Mouse (Mus musculus) hindbrain, embryonic 11.5 days (tissue): ENCODE results near the gene Spata5. TPM values are rescaled to one million over a fixed set of nuclear protein-coding genes. Genes with fewer than 3 reads are reported as not detected.

Experiments
- ATAC-seq: fragments of 200-750 bp; cut with Nextera tagmentation; 2 replicates; pipeline ENCODE4 v1.8.0; 2017; ENCODE audit warnings: mild to moderate bottlenecking, moderate TSS enrichment, moderate library complexity; ENCODE audit not compliant: low FRiP score
- DNase-seq: peaks from one replicate; pipeline ENCODE4 v3.0.0-alpha.2; 2015; ENCODE audit warnings: low spot score
- H3K27ac ChIP-seq: fragments of 300-500 bp; sonication (generic); 2 replicates; pipeline ENCODE4 v1.5.1; 2014; ENCODE audit warnings: mild to moderate bottlenecking, low read depth, low read length
- H3K27me3 ChIP-seq: fragments of 300-500 bp; sonication (generic); 2 replicates; pipeline ENCODE4 v1.6.1; 2014; ENCODE audit warnings: mild to moderate bottlenecking, low read length, moderate library complexity, mixed read lengths; ENCODE audit not compliant: control insufficient read depth, insufficient read depth
- H3K36me3 ChIP-seq: fragments of 300-500 bp; sonication (generic); 2 replicates; pipeline ENCODE4 v1.6.1; 2014; ENCODE audit warnings: mild to moderate bottlenecking, low read length, moderate library complexity, mixed read lengths; ENCODE audit not compliant: control insufficient read depth, insufficient read depth
- H3K4me1 ChIP-seq: fragments of 300-500 bp; sonication (generic); replicated peaks from 2 replicates; pipeline ENCODE4 v1.6.1; 2014; ENCODE audit warnings: low read length, mixed read lengths; ENCODE audit not compliant: control insufficient read depth, insufficient read depth
- H3K4me2 ChIP-seq: fragments of 300-500 bp; sonication (generic); replicated peaks from 2 replicates; pipeline ENCODE4 v1.6.1; 2014; ENCODE audit warnings: mild to moderate bottlenecking, low read depth, low read length
- H3K4me3 ChIP-seq: fragments of 300-500 bp; sonication (generic); 2 replicates; pipeline ENCODE4 v1.5.1; 2014; ENCODE audit warnings: low read depth, low read length
- H3K9ac ChIP-seq: fragments of 300-500 bp; sonication (generic); 2 replicates; pipeline ENCODE4 v1.6.1; 2014; ENCODE audit warnings: low read depth, low read length
- H3K9me3 ChIP-seq: fragments of 300-500 bp; sonication (generic); 2 replicates; pipeline ENCODE4 v1.6.1; 2016; ENCODE audit warnings: low read length; ENCODE audit not compliant: control insufficient read depth
- WGBS: fragments of 180-500 bp; shearing (Covaris S2); extraction: QIAGEN DNeasy Blood & Tissue Kit; methylation state at CpG from one replicate; pipeline ENCODE4 v1.1.7; 2014; 5-methylcytosine and 5-hydroxymethylcytosine counted together
- polyA plus RNA-seq: library from polyadenylated mRNA; unstranded; fragments of >200 nt; fragmentation: Nextera tagmentation; extraction: Ambion mirVana; gene quantifications from 2 replicates; pipeline ENCODE4 v1.2.1, GENCODE M21; 2014

The Spata5 gene
- polyA plus RNA-seq, 1 experiment from 2014 or later = 41.9 TPM

- no peaks in the 10 kb centered on the region for H3K9me3 ChIP-seq
- no peaks in the 10 kb centered on the region for H3K4me1 ChIP-seq
- DNase-seq (no peak), ATAC-seq (no peak)
- H3K9ac ChIP-seq = no peak overlapping the region
- H3K27ac ChIP-seq = no peak overlapping the region
- no peak overlapping the region for H3K4me3 ChIP-seq
- no peaks in the 10 kb centered on the region for H3K27me3 ChIP-seq
- H3K4me2 ChIP-seq = no peak overlapping the region
- no peaks in the 10 kb centered on the region for H3K36me3 ChIP-seq
- 96% methylated on average over 2 of the region's 2 CpGs for WGBS
These were observed 23.7 kb downstream of the Spata5 start for GRCm38 (mm10) chr3:37443409-37443808.

- H3K27ac ChIP-seq = no peak overlapping the region
- no peaks in the 10 kb centered on the region for H3K9me3 ChIP-seq
- H3K4me3 ChIP-seq = no peak overlapping the region
- WGBS = 85% methylated on average over 1 of the region's 1 CpGs
- no peak for DNase-seq
- no peak for ATAC-seq
- no peaks in the 10 kb centered on the region for H3K36me3 ChIP-seq
- H3K4me1 ChIP-seq = no peaks in the 10 kb centered on the region
- H3K4me2 ChIP-seq = no peak overlapping the region
- H3K9ac ChIP-seq = no peak overlapping the region
- H3K27me3 ChIP-seq = no peaks in the 10 kb centered on the region
These were observed 36.3 kb downstream of the Spata5 start for GRCm38 (mm10) chr3:37455992-37456391.

GRCm38 (mm10) chr3:37468170-37468569, 48.5 kb downstream of the Spata5 start:
- H3K27me3 ChIP-seq = no peaks in the 10 kb centered on the region
- 90% methylated on average over 2 of the region's 2 CpGs for WGBS
- no peaks in the 10 kb centered on the region for H3K9me3 ChIP-seq
- no peaks in the 10 kb centered on the region for H3K4me1 ChIP-seq
- no peak overlapping the region for H3K4me2 ChIP-seq
- DNase-seq (no peak), ATAC-seq (no peak)
- no peaks in the 10 kb centered on the region for H3K36me3 ChIP-seq
- no peak overlapping the region for H3K9ac ChIP-seq
- no peak overlapping the region for H3K4me3 ChIP-seq
- H3K27ac ChIP-seq = no peak overlapping the region

GRCm38 (mm10) chr3:37469353-37469752, 49.7 kb downstream of the Spata5 start:
- H3K4me2 ChIP-seq = no peak overlapping the region
- no peaks in the 10 kb centered on the region for H3K4me1 ChIP-seq
- no peaks in the 10 kb centered on the region for H3K36me3 ChIP-seq
- H3K27ac ChIP-seq = no peak overlapping the region
- no peaks in the 10 kb centered on the region for H3K27me3 ChIP-seq
- no peaks in the 10 kb centered on the region for H3K9me3 ChIP-seq
- no peak for DNase-seq
- no peak overlapping the region for H3K9ac ChIP-seq
- no peak for ATAC-seq
- 83% methylated on average over 4 of the region's 4 CpGs for WGBS
- H3K4me3 ChIP-seq = no peak overlapping the region

DNA sequence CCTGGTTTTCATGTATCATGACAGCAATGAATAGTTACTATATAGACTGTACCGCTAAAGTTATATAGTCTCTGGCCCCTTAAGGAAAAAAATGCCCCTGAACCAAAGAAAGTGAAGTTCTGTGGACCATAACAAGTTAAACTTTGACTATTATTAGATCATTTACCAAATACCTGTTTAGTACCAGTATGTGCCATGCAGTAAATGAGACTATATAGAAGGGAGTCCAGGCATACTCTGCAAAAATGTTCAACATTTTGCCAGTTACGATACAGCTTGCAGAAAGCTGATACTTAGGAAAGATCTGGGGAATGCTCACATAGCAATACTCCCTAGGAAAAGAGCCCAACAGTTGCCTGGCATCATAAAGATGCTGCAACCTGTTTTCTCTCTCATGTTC, 51.2 kb downstream of the Spata5 start:
- DNase-seq = no peak
- Histone ChIP-seq H3K36me3 (no peaks in the 10 kb centered on the region), H3K9ac (no peak overlapping the region), H3K4me3 (no peak overlapping the region), H3K27ac (no peak overlapping the region), H3K4me1 (no peaks in the 10 kb centered on the region), H3K27me3 (no peaks in the 10 kb centered on the region), H3K4me2 (no peak overlapping the region), H3K9me3 (no peaks in the 10 kb centered on the region)
- ATAC-seq = no peak
- WGBS = 94% methylated on average over 2 of the region's 2 CpGs

- H3K27me3 ChIP-seq = no peaks in the 10 kb centered on the region
- no peaks in the 10 kb centered on the region for H3K36me3 ChIP-seq
- ATAC-seq (no peak), DNase-seq (peak; percentile 12)
- H3K4me2 ChIP-seq = no peak overlapping the region
- H3K4me1 ChIP-seq = no peaks in the 10 kb centered on the region
- no peak overlapping the region for H3K9ac ChIP-seq
- no peaks in the 10 kb centered on the region for H3K9me3 ChIP-seq
- no peak overlapping the region for H3K4me3 ChIP-seq
- H3K27ac ChIP-seq = no peak overlapping the region
These were observed 52.8 kb downstream of the Spata5 start for GRCm38 (mm10) chr3:37472461-37472860.

DNA sequence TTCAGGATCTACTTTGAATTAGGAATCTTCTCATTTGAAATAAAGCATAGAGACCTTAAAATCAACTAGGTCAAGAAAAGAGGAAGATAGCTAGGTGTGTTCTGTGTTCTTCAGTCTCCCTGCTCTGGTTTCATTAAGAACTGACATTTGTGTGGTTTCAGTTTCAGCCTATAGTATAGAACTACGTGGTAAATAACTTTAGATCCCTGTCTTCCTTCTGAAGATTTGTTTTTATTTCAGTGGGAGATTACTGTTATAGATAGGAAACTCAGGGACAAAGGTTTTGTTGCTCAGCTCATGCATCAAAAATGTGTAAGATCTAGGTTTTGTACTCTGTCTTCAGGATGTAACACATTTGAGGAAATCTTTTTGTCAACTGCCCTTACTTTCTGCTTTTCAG, 56.8 kb downstream of the Spata5 start:
- Histone ChIP-seq H3K4me1 (no peaks in the 10 kb centered on the region), H3K27ac (no peak overlapping the region), H3K4me3 (no peak overlapping the region), H3K4me2 (no peak overlapping the region), H3K27me3 (no peaks in the 10 kb centered on the region), H3K36me3 (no peaks in the 10 kb centered on the region), H3K9me3 (no peaks in the 10 kb centered on the region), H3K9ac (no peak overlapping the region)
- 79% methylated on average over 1 of the region's 1 CpGs for WGBS
- ATAC-seq (no peak), DNase-seq (no peak)

DNA sequence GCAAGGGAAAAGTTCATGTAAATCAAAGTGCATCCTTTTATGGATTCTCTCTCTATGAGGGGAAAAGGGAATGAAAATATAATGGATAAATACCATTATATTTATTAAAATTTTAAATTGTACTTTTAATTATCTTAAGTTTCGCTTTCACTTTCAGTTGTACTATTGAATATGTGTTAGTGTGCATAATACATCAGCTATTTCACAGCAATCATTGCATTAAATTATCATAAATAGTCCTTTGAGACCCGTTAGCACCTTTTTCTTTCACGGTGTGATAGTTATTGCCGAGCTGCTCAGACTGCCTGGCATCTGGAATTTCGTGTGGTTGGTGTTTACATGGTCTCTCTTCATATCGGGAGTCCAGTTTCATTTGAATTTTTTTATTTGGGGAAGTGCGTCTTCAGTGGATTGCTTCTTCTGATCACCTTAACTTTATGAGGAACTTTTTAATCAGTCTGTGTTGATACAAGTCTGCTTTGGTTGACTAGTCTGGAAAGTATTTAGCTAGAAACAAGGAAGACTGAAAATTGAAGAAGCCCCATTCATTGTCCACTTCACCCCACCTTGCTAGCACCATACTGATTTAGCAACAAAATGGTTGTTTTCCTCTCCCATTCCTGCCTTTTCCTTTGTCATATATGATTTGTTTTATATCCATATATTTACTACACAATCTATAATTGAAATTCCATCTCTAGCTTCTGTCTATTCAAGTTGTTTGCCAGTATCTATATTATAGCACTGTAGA, 57.9 kb downstream of the Spata5 start:
- 84% methylated on average over 7 of the region's 7 CpGs for whole genome bisulfite sequencing
- ATAC-seq = no peak
- Histone ChIP-seq H3K9ac (no peak overlapping the region), H3K9me3 (no peaks in the 10 kb centered on the region), H3K4me2 (no peak overlapping the region), H3K27ac (no peak overlapping the region), H3K4me1 (no peaks in the 10 kb centered on the region), H3K36me3 (no peaks in the 10 kb centered on the region), H3K27me3 (no peaks in the 10 kb centered on the region), H3K4me3 (no peak overlapping the region)
- DNase-seq = no peak

- no peak overlapping the region for H3K9ac ChIP-seq
- H3K4me1 ChIP-seq = no peaks in the 10 kb centered on the region
- H3K27me3 ChIP-seq = no peaks in the 10 kb centered on the region
- 86% methylated on average over 1 of the region's 1 CpGs for WGBS
- no peaks in the 10 kb centered on the region for H3K36me3 ChIP-seq
- no peaks in the 10 kb centered on the region for H3K9me3 ChIP-seq
- no peak overlapping the region for H3K27ac ChIP-seq
- no peak overlapping the region for H3K4me2 ChIP-seq
- no peak overlapping the region for H3K4me3 ChIP-seq
- ATAC-seq (no peak), DNase-seq (no peak)
These were observed 60.1 kb downstream of the Spata5 start for GRCm38 (mm10) chr3:37479771-37480170.
